Mouse (Mus musculus) liver, postnatal 0 days (tissue): ENCODE measurements at regions not wholly inside any gene's neighbourhood (a gene's known extent, or its start where the extent isn't known, plus 50 kb on each side); places are given as distances from the start of the nearest gene placed in this dataset.

Source experiments
- ATAC-seq: fragments of 200-750 bp; cut with Nextera tagmentation; 2 replicates; pipeline ENCODE4 v1.8.0; 2017; ENCODE audit warnings: mild to moderate bottlenecking, moderate library complexity
- DNase-seq: peaks from one replicate; pipeline ENCODE4 v3.0.0-alpha.2; 2016
- H3K27ac ChIP-seq: fragments of 300-500 bp; sonication (generic); 2 replicates; pipeline ENCODE4 v1.5.1; 2014; ENCODE audit warnings: antibody characterized with exemption, moderate library complexity, mild to moderate bottlenecking, low read depth
- H3K27me3 ChIP-seq: fragments of 300-500 bp; sonication (generic); 2 replicates; pipeline ENCODE4 v1.6.1; 2014; ENCODE audit warnings: low read length, control low read depth, mixed read lengths; ENCODE audit not compliant: insufficient read depth
- H3K36me3 ChIP-seq: fragments of 300-500 bp; sonication (generic); replicated peaks from 2 replicates; pipeline ENCODE4 v1.6.1; 2014; ENCODE audit warnings: mild to moderate bottlenecking, control low read depth, low read length, moderate library complexity, mixed read lengths; ENCODE audit not compliant: insufficient read depth
- H3K4me1 ChIP-seq: fragments of 300-500 bp; sonication (generic); 2 replicates; pipeline ENCODE4 v1.6.1; 2014; ENCODE audit warnings: antibody characterized with exemption, mild to moderate bottlenecking, control low read depth; ENCODE audit not compliant: insufficient read depth
- H3K4me2 ChIP-seq: fragments of 300-500 bp; sonication (generic); 2 replicates; pipeline ENCODE4 v1.6.1; 2014; ENCODE audit warnings: low read depth, mild to moderate bottlenecking, low read length, moderate library complexity, mixed read lengths
- H3K4me3 ChIP-seq: fragments of 300-500 bp; sonication (generic); 2 replicates; pipeline ENCODE4 v1.5.1; 2014; ENCODE audit warnings: low read depth, low read length
- H3K9ac ChIP-seq: fragments of 300-500 bp; sonication (generic); replicated peaks from 2 replicates; pipeline ENCODE4 v1.6.1; 2014; ENCODE audit warnings: mild to moderate bottlenecking, moderate library complexity
- H3K9me3 ChIP-seq: fragments of 300-500 bp; sonication (generic); 2 replicates; pipeline ENCODE4 v1.6.1; 2016; ENCODE audit warnings: mild to moderate bottlenecking, control low read depth, low read length, mixed read lengths
- CTCF ChIP-seq: sonication (generic); IDR thresholded peaks from 2 replicates; pipeline ENCODE4 v1.5.1; 2016; ENCODE audit warnings: antibody characterized with exemption, low read depth
- EP300 ChIP-seq: IDR thresholded peaks from 2 replicates; pipeline ENCODE4 v1.6.1; 2016; ENCODE audit warnings: antibody characterized with exemption, low read depth, mild to moderate bottlenecking
- WGBS: fragments of 180-500 bp; shearing (Covaris S2); extraction: QIAGEN DNeasy Blood & Tissue Kit; methylation state at CpG from one replicate; pipeline ENCODE4 v1.1.7; 2014; ENCODE audit not compliant: insufficient replicate concordance; 5-methylcytosine and 5-hydroxymethylcytosine counted together

DNA sequence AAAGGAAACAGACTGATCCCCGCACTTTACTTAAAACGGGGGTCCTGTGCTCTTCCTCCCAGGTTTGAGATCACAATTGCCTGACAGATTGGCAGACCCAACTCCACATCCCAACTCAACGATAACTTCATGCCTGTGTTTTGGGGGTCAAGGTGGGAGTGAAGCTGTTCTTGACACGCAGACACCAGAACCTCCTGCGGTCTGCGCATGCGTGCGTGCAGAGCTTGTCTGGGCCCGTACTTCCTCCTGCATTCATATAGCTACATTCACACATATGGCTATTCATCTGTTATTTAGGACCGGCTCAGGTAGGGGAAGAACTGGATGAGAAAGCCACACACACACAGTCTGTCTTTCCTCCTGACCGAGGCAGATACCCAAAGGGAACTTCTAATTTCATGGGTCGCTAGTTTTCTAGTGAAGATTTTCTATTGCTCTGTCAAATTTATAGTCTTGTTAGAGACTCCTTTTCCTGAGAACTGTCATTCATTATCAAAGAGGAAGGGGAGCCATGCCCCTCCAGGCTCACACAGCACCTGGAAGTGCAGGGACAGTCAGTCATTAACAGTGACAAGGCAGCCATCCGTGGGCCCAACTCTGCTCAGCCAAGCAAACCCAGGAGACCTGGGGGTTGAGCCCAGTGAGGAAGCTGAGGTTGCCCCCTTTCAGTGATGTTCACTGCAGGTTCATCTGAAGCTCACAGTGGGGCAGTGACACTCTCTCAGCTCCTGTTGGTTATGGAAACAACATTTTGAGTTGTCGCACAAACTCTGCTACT is 104.0 kb upstream of the Gm3448 start:
- Histone ChIP-seq H3K36me3 (no peaks in the 10 kb centered on the region), H3K4me2 (no peak overlapping the region), H3K9ac (no peak overlapping the region), H3K4me3 (no peak overlapping the region), H3K27me3 (no peaks in the 10 kb centered on the region), H3K27ac (no peak overlapping the region), H3K9me3 (no peaks in the 10 kb centered on the region), H3K4me1 (no peaks in the 10 kb centered on the region)
- ATAC-seq, result no peak
- no peak for DNase-seq
- WGBS, result 68% methylated on average over 14 of the region's 14 CpGs
- TF ChIP-seq CTCF (no peak), EP300 (no peak)

DNA sequence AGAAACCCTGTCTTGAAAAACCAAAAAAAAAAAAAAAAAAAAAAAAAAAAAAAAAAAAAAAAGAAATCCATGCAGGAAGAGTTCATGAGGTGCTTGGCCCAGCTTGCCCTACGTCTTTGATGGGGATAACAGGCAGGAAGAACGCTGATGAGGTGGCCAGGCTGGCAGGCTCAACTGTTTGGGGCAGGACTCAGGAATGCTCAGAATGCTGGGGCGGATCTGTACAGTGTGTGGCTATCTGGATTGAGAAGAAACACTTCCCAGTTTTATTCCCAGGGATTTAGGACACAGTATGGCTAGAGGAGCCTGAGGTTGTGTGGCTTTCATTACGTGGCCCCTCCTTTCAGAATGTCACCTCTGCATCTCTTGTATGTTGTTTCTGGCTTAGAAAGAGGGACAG is 99.1 kb upstream of the Gm3448 start:
- 69% methylated on average over 4 of the region's 4 CpGs for WGBS
- Histone ChIP-seq H3K9ac (no peak overlapping the region), H3K4me3 (no peak overlapping the region), H3K27me3 (no peaks in the 10 kb centered on the region), H3K4me1 (no peaks in the 10 kb centered on the region), H3K36me3 (no peaks in the 10 kb centered on the region), H3K4me2 (no peak overlapping the region), H3K9me3 (no peaks in the 10 kb centered on the region), H3K27ac (no peak overlapping the region)
- no peak for TF ChIP-seq CTCF
- no peak for TF ChIP-seq EP300
- DNase-seq, result no peak
- no peak for ATAC-seq
